Mouse (Mus musculus) MEL (cell line): Measurements from ENCODE around the gene Lrrfip2. TPM values are rescaled to one million over a fixed set of nuclear protein-coding genes. Genes with fewer than 3 reads are reported as not detected.

Experiments used
- DNase-seq: peaks from one replicate; pipeline ENCODE4 v3.0.0; 2011; ENCODE audit warnings: low read depth, low spot score
- H3K27ac ChIP-seq: 2 replicates; pipeline ENCODE4 v1.5.1; 2012; ENCODE audit warnings: low read depth, mild to moderate bottlenecking, control low read depth, low read length, moderate library complexity; ENCODE audit not compliant: control insufficient read depth
- H3K27me3 ChIP-seq, 2 experiments: fragments of 150-350 bp in 1 of 2; sonication (generic) in 1 of 2; 2 replicates each; pipeline ENCODE4 v1.6.1; 2012; ENCODE audit warnings: low read length in 2 of 2, mild to moderate bottlenecking in 2 of 2, improper control_type of control experiment in 1 of 2, moderate library complexity in 1 of 2; ENCODE audit not compliant: insufficient read depth in 2 of 2, control insufficient read depth in 1 of 2
- H3K36me3 ChIP-seq, 2 experiments: 2 replicates each; pipeline ENCODE4 v1.6.1; 2012 to 2014; ENCODE audit warnings: low read length in 2 of 2, improper control_type of control experiment in 1 of 2, inconsistent platforms in 1 of 2, mild to moderate bottlenecking in 1 of 2; ENCODE audit not compliant: insufficient read depth in 2 of 2, control insufficient read depth in 1 of 2
- H3K4me1 ChIP-seq, 2 experiments: fragments of 150-350 bp in 1 of 2; sonication (generic) in 1 of 2; 2 replicates each; pipeline ENCODE4 v1.6.1; 2012; ENCODE audit warnings: low read length in 2 of 2, improper control_type of control experiment in 1 of 2, mild to moderate bottlenecking in 1 of 2; ENCODE audit not compliant: insufficient read depth in 2 of 2, control insufficient read depth in 1 of 2
- H3K4me3 ChIP-seq, 2 experiments: fragments of 150-350 bp in 1 of 2; sonication (generic) in 1 of 2; 2 replicates each; pipeline ENCODE4 v1.5.1; 2012; ENCODE audit warnings: low read depth in 2 of 2, low read length in 2 of 2, mild to moderate bottlenecking in 2 of 2, moderate library complexity in 2 of 2, control low read depth in 1 of 2, improper control_type of control experiment in 1 of 2; ENCODE audit not compliant: control insufficient read depth in 1 of 2, insufficient read depth in 1 of 2
- H3K79me2 ChIP-seq: 2 replicates; pipeline ENCODE4 v1.6.1; 2012; ENCODE audit warnings: mild to moderate bottlenecking, low read length, moderate library complexity; ENCODE audit not compliant: control insufficient read depth, poor library complexity, insufficient read depth
- H3K9ac ChIP-seq: 2 replicates; pipeline ENCODE4 v1.6.1; 2012; ENCODE audit warnings: low read depth, mild to moderate bottlenecking, control low read depth, low read length, moderate library complexity; ENCODE audit not compliant: control insufficient read depth, poor library complexity, severe bottlenecking
- H3K9me3 ChIP-seq: fragments of 150-350 bp; sonication (generic); replicated peaks from 2 replicates; pipeline ENCODE4 v1.6.1; 2012; ENCODE audit warnings: mild to moderate bottlenecking, low read length, improper control_type of control experiment, moderate library complexity; ENCODE audit not compliant: insufficient read depth
- CHD1 ChIP-seq: IDR thresholded peaks from 2 replicates; pipeline ENCODE4 v1.6.1; 2012; ENCODE audit warnings: low read depth, mild to moderate bottlenecking, inconsistent platforms, low read length, improper control_type of control experiment
- EP300 ChIP-seq, 2 experiments: IDR thresholded peaks; 2 replicates each; pipeline ENCODE4 v1.6.1; 2011; ENCODE audit warnings: improper control_type of control experiment in 2 of 2, low read length in 2 of 2, low read depth in 1 of 2, mild to moderate bottlenecking in 1 of 2
- GATA1 ChIP-seq: IDR thresholded peaks from 2 replicates; pipeline ENCODE4 v1.6.1; 2011; ENCODE audit warnings: low read depth, low read length, improper control_type of control experiment
- JUND ChIP-seq: IDR thresholded peaks from 2 replicates; pipeline ENCODE4 v1.6.1; 2011; ENCODE audit warnings: low read depth, mild to moderate bottlenecking, improper control_type of control experiment, low read length
- KAT2A ChIP-seq: conservative IDR thresholded peaks from 2 replicates; pipeline ENCODE4 v1.6.1; 2012; ENCODE audit warnings: low read depth, low read length, improper control_type of control experiment, inconsistent platforms
- MAFK ChIP-seq: IDR thresholded peaks from 2 replicates; pipeline ENCODE4 v1.6.1; 2011; ENCODE audit warnings: low read depth, mild to moderate bottlenecking, low read length, improper control_type of control experiment, borderline replicate concordance
- MAZ ChIP-seq: IDR thresholded peaks from 2 replicates; pipeline ENCODE4 v1.6.1; 2012; ENCODE audit warnings: low read depth, mild to moderate bottlenecking, inconsistent platforms, low read length, improper control_type of control experiment
- MEF2A ChIP-seq: IDR thresholded peaks from 2 replicates; pipeline ENCODE4 v1.6.1; 2014; ENCODE audit warnings: low read depth, mild to moderate bottlenecking, inconsistent platforms, low read length, improper control_type of control experiment; ENCODE audit not compliant: poor library complexity, insufficient replicate concordance, severe bottlenecking; ENCODE audit errors: extremely low read depth
- MXI1 ChIP-seq: IDR thresholded peaks from 2 replicates; pipeline ENCODE4 v1.6.1; 2011; ENCODE audit warnings: mild to moderate bottlenecking, low read depth, low read length, improper control_type of control experiment
- MYB ChIP-seq: IDR thresholded peaks from 2 replicates; pipeline ENCODE4 v1.6.1; 2011; ENCODE audit warnings: mild to moderate bottlenecking, low read depth, low read length, improper control_type of control experiment
- POLR2A ChIP-seq, 2 experiments: IDR thresholded peaks; 2 replicates each; pipeline ENCODE4 v1.6.1; 2011 to 2012; ENCODE audit warnings: low read length in 2 of 2, mild to moderate bottlenecking in 2 of 2, control low read depth in 1 of 2, improper control_type of control experiment in 1 of 2, low read depth in 1 of 2, moderate library complexity in 1 of 2; ENCODE audit not compliant: control insufficient read depth in 1 of 2, insufficient read depth in 1 of 2, poor library complexity in 1 of 2
- RCOR1 ChIP-seq: IDR thresholded peaks from 2 replicates; pipeline ENCODE4 v1.6.1; 2012; ENCODE audit warnings: low read depth, mild to moderate bottlenecking, inconsistent platforms, low read length, improper control_type of control experiment
- SIN3A ChIP-seq: IDR thresholded peaks from 2 replicates; pipeline ENCODE4 v1.6.1; 2012; ENCODE audit warnings: low read length, improper control_type of control experiment, inconsistent platforms
- SMC3 ChIP-seq: IDR thresholded peaks from 2 replicates; pipeline ENCODE4 v1.6.1; 2011; ENCODE audit warnings: low read depth, low read length, improper control_type of control experiment
- TAL1 ChIP-seq: IDR thresholded peaks from 2 replicates; pipeline ENCODE4 v1.6.1; 2012; ENCODE audit warnings: mild to moderate bottlenecking, inconsistent platforms, low read length, moderate library complexity, mixed read lengths
- TBP ChIP-seq: IDR thresholded peaks from 2 replicates; pipeline ENCODE4 v1.8.0; 2011; ENCODE audit warnings: low read depth, low read length, improper control_type of control experiment
- USF1 ChIP-seq: IDR thresholded peaks from 2 replicates; pipeline ENCODE4 v1.6.1; 2014; ENCODE audit warnings: low read depth, mild to moderate bottlenecking, inconsistent platforms, low read length, improper control_type of control experiment, moderate library complexity
- ZKSCAN1 ChIP-seq: IDR thresholded peaks from 2 replicates; pipeline ENCODE4 v1.6.1; 2012; ENCODE audit warnings: low read depth, mild to moderate bottlenecking, inconsistent platforms, low read length, improper control_type of control experiment, moderate library complexity
- ZMIZ1 ChIP-seq: IDR thresholded peaks from 2 replicates; pipeline ENCODE4 v1.6.1; 2012; ENCODE audit warnings: low read depth, mild to moderate bottlenecking, inconsistent platforms, low read length, improper control_type of control experiment, moderate library complexity
- ZNF384 ChIP-seq: IDR thresholded peaks from 2 replicates; pipeline ENCODE4 v1.6.1; 2012; ENCODE audit warnings: low read depth, mild to moderate bottlenecking, inconsistent platforms, low read length, improper control_type of control experiment
- polyA plus RNA-seq, 2 experiments: library from polyadenylated mRNA; stranded (reverse) in 1 of 2; unstranded in 1 of 2; fragments of >175 nt in 1 of 2; fragments of >200 nt in 1 of 2; gene quantifications; 2 replicates each; pipeline versions ENCODE4 v1.2.1 to v1.2.4; 2012; ENCODE audit warnings: low replicate concordance in 2 of 2, low read depth in 1 of 2; ENCODE audit not compliant: insufficient read length in 2 of 2, insufficient read depth in 1 of 2, missing spikeins in 1 of 2
- total RNA-seq: library from RNA; depleted of rRNA; stranded (reverse); fragments of 300-350 nt; gene quantifications from 2 replicates; pipeline ENCODE4 v1.2.3, GENCODE M21; 2012

The Lrrfip2 gene
- total and polyA plus RNA-seq, 3 experiments, result 26.0 to 42.7 TPM; not detected in 1

- no peak overlapping the region for H3K9ac ChIP-seq
- no peaks in the 10 kb centered on the region for H3K36me3 ChIP-seq
- no peaks in the 10 kb centered on the region for H3K4me1 ChIP-seq
- no peak for DNase-seq
- TF ChIP-seq EP300 (IDR thresholded peaks at IDR 0.05; ENCODE audit: low read depth in 1 of 2, low read length in 2 of 2), result no peak
- no peak for TF ChIP-seq SIN3A
- H3K79me2 ChIP-seq, result no peaks in the 10 kb centered on the region
- H3K9me3 ChIP-seq, result no peaks in the 10 kb centered on the region
- H3K4me3 ChIP-seq, result no peak overlapping the region
- no peaks in the 10 kb centered on the region; a peak in 2 of 4 replicates for H3K27me3 ChIP-seq
- H3K27ac ChIP-seq, result no peak overlapping the region
Measured at GRCm38 (mm10) chr9:111103293-111103692, 14.1 kb upstream of the Lrrfip2 start.

GRCm38 (mm10) chr9:111103893-111104292, 13.5 kb upstream of the Lrrfip2 start:
- Histone ChIP-seq H3K27me3 (no peaks in the 10 kb centered on the region; a peak in 2 of 4 replicates), H3K9ac (no peak overlapping the region), H3K36me3 (no peaks in the 10 kb centered on the region), H3K4me1 (no peaks in the 10 kb centered on the region), H3K4me3 (no peak overlapping the region), H3K27ac (no peak overlapping the region), H3K79me2 (no peaks in the 10 kb centered on the region), H3K9me3 (no peaks in the 10 kb centered on the region)
- TF ChIP-seq MYB (no peak), SIN3A (no peak), MXI1 (no peak), POLR2A (IDR thresholded peaks at IDR 0.05; ENCODE audit: control insufficient read depth in 1 of 2, insufficient read depth in 1 of 2, low read depth in 1 of 2, low read length in 2 of 2, poor library complexity in 1 of 2) (no peak), MAFK (no peak), GATA1 (no peak), ZKSCAN1 (no peak), USF1 (no peak), ZNF384 (no peak), CHD1 (no peak), KAT2A (no peak)
- DNase-seq, result no peak

- H3K4me1 ChIP-seq, result no peaks in the 10 kb centered on the region
- H3K27me3 ChIP-seq, result no peaks in the 10 kb centered on the region; a peak in 2 of 4 replicates
- no peaks in the 10 kb centered on the region for H3K9me3 ChIP-seq
- no peak overlapping the region for H3K4me3 ChIP-seq
- H3K27ac ChIP-seq, result no peak overlapping the region
- no peaks in the 10 kb centered on the region for H3K36me3 ChIP-seq
- DNase-seq, result peak; percentile 28
- H3K9ac ChIP-seq, result no peak overlapping the region
- no peaks in the 10 kb centered on the region for H3K79me2 ChIP-seq
- no peak for TF ChIP-seq MAFK
- TF ChIP-seq ZKSCAN1, result no peak
- no peak for TF ChIP-seq TAL1
- TF ChIP-seq MAZ, result no peak
- TF ChIP-seq KAT2A, result no peak
- no peak for TF ChIP-seq MYB
- no peak for TF ChIP-seq ZMIZ1
- no peak for TF ChIP-seq SIN3A
- no peak for TF ChIP-seq MEF2A
- no peak for TF ChIP-seq JUND
- TF ChIP-seq POLR2A (IDR thresholded peaks at IDR 0.05; ENCODE audit: control insufficient read depth in 1 of 2, insufficient read depth in 1 of 2, low read depth in 1 of 2, low read length in 2 of 2, poor library complexity in 1 of 2), result no peak
- no peak for TF ChIP-seq RCOR1
- no peak for TF ChIP-seq TBP
- TF ChIP-seq SMC3, result no peak
Measured at GRCm38 (mm10) chr9:111107863-111108262, 9.5 kb upstream of the Lrrfip2 start.
